Mouse (Mus musculus): ENCODE results near the gene Mreg.

- no peak for TF ChIP-seq ZNF384 (IDR thresholded peaks at IDR 0.05; ENCODE audit: low read depth, low read length)
- TF ChIP-seq MAFK (IDR thresholded peaks at IDR 0.05; ENCODE audit: insufficient read depth, low read depth, low read length), result no peak
- no peak for TF ChIP-seq ZC3H11A (IDR thresholded peaks at IDR 0.05; ENCODE audit: borderline replicate concordance, low read depth, low read length)
- TF ChIP-seq CHD2 (IDR thresholded peaks at IDR 0.05; ENCODE audit: low read depth, low read length), result no peak
- no peak for TF ChIP-seq HCFC1 (IDR thresholded peaks at IDR 0.05; ENCODE audit: borderline replicate concordance, insufficient read depth, low read length)
These were observed 97.9 kb downstream of the Mreg start for GRCm38 (mm10) chr1:72114206-72114605.
